Mouse (Mus musculus) ES-E14 (cell line): ENCODE measurements around the gene Cecr2. TPM values are rescaled to one million over a fixed set of nuclear protein-coding genes. Genes with fewer than 3 reads are reported as not detected.

ENCODE experiments used
- DNase-seq: peaks from one replicate; pipeline ENCODE4 v3.0.0-alpha.2; 2013; ENCODE audit warnings: low read depth, low spot score
- H3K27ac ChIP-seq: 2 replicates; pipeline ENCODE4 v1.5.1; 2012; ENCODE audit warnings: low read depth, mild to moderate bottlenecking, low read length, moderate library complexity, mixed read lengths; ENCODE audit not compliant: poor library complexity, insufficient read depth, severe bottlenecking
- H3K36me3 ChIP-seq: 2 replicates; pipeline ENCODE4 v1.6.1; 2012; ENCODE audit warnings: mild to moderate bottlenecking, low read length, moderate library complexity, mixed read lengths; ENCODE audit not compliant: control insufficient read depth, poor library complexity, insufficient read depth, severe bottlenecking
- H3K4me1 ChIP-seq, 2 experiments: fragments of 150-350 bp in 1 of 2; sonication (generic) in 1 of 2; 2 replicates each; pipeline ENCODE4 v1.6.1; 2012; ENCODE audit warnings: low read length in 2 of 2, mild to moderate bottlenecking in 1 of 2, mixed read lengths in 1 of 2; ENCODE audit not compliant: control insufficient read depth in 2 of 2, insufficient read depth in 2 of 2, poor library complexity in 1 of 2
- H3K4me3 ChIP-seq, 2 experiments: fragments of 150-350 bp in 1 of 2; sonication (generic) in 1 of 2; 2 replicates each; pipeline ENCODE4 v1.5.1; 2012; ENCODE audit warnings: low read length in 2 of 2, low read depth in 1 of 2, mild to moderate bottlenecking in 1 of 2, mixed read lengths in 1 of 2; ENCODE audit not compliant: insufficient read depth in 1 of 2, poor library complexity in 1 of 2, severe bottlenecking in 1 of 2
- H3K9ac ChIP-seq: 2 replicates; pipeline ENCODE4 v1.6.1; 2012; ENCODE audit warnings: low read depth, mild to moderate bottlenecking, low read length, mixed read lengths; ENCODE audit not compliant: poor library complexity, insufficient read depth, severe bottlenecking
- H3K9me3 ChIP-seq: fragments of 150-350 bp; sonication (generic); 2 replicates; pipeline ENCODE4 v1.6.1; 2012; ENCODE audit warnings: low read depth, mild to moderate bottlenecking, low read length; ENCODE audit not compliant: control insufficient read depth, insufficient read depth
- CHD2 ChIP-seq: IDR thresholded peaks from 2 replicates; pipeline ENCODE4 v1.6.1; 2014; ENCODE audit warnings: mild to moderate bottlenecking, low read depth, low read length, inconsistent platforms
- HCFC1 ChIP-seq: IDR thresholded peaks from 2 replicates; pipeline ENCODE4 v1.6.1; 2012; ENCODE audit warnings: low read length, inconsistent platforms, borderline replicate concordance; ENCODE audit not compliant: insufficient read depth
- MAFK ChIP-seq: IDR thresholded peaks from 2 replicates; pipeline ENCODE4 v1.6.1; 2014; ENCODE audit warnings: mild to moderate bottlenecking, low read depth, low read length, inconsistent platforms; ENCODE audit not compliant: insufficient read depth
- ZC3H11A ChIP-seq: IDR thresholded peaks from 2 replicates; pipeline ENCODE4 v1.6.1; 2012; ENCODE audit warnings: low read depth, mild to moderate bottlenecking, inconsistent platforms, low read length, borderline replicate concordance
- ZNF384 ChIP-seq: IDR thresholded peaks from 2 replicates; pipeline ENCODE4 v1.6.1; 2012; ENCODE audit warnings: low read depth, low read length, inconsistent platforms
- in situ Hi-C, 2 experiments: fragments of 600-800 bp; cut with MboI; formaldehyde crosslinking; loops; one replicate each; pipeline ENCODE4 v1.15.1; 2025; ENCODE audit warnings: low sequenced_read_pairs in 2 of 2, inconsistent platforms in 1 of 2; ENCODE audit not compliant: unreplicated experiment in 2 of 2
- total RNA-seq: library from RNA; depleted of rRNA; stranded (reverse); fragments of 300-350 nt; gene quantifications from 2 replicates; pipeline ENCODE4 v1.2.3, GENCODE M21; 2012

Gene Cecr2
- total RNA-seq, 1 experiment, result 26.5 TPM

GRCm38 (mm10) chr6:120666761-120667421 is 722 bp downstream of the Cecr2 start:
- in situ Hi-C loops, result no loop called here
- peak overlapping the region; percentile 74 to 93 for H3K4me3 ChIP-seq
- peak overlapping the region; percentile 77 for H3K27ac ChIP-seq
- H3K9ac ChIP-seq, result peak overlapping the region; percentile 84
- DNase-seq, result peak; percentile 25
- TF ChIP-seq HCFC1, result no peak
- TF ChIP-seq CHD2, result no peak
- no peak for TF ChIP-seq MAFK
- no peak for TF ChIP-seq ZC3H11A
- no peak for TF ChIP-seq ZNF384
- H3K36me3 ChIP-seq, result no peaks in the 10 kb centered on the region
- H3K4me1 ChIP-seq, result peaks cover 8% of the 10 kb centered on the region in 2 experiments; a peak in 3 of 4 replicates
- H3K9me3 ChIP-seq, result no peaks in the 10 kb centered on the region

DNA sequence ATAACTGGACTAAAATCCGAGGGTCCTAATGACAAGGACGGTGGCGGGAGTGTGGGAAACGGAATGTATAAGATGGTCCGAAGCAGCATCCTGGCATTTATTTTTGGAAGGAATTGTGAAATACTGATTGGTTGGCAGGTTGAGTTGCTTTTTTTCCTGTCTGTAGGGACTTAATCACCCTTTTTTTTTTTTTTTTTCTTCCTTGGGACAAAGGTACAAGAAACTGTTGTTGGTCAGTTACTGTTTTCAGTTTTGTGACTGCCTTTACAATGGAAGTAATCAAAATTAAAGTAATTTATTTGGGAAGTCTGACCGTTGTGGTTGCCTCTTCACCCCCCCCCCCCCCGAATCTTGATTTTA is 1.2 kb downstream of the Cecr2 start:
- Histone ChIP-seq H3K9me3 (no peaks in the 10 kb centered on the region), H3K4me1 (peaks cover 8% of the 10 kb centered on the region in 2 experiments; a peak in 3 of 4 replicates), H3K27ac (peak overlapping the region; percentile 77; the same call in 1 of the 2 replicates), H3K9ac (peak overlapping the region; percentile 84), H3K36me3 (no peaks in the 10 kb centered on the region), H3K4me3 (peak overlapping the region; percentile 74 to 93)
- TF ChIP-seq ZNF384 (0 out of 2 replicates have a peak, but pooled peaks have one; percentile 31), MAFK (no peak)
- DNase-seq, result no peak
- in situ Hi-C loops, result no loop called here

- Histone ChIP-seq H3K9ac (peak overlapping the region; percentile 29; the same call in 1 of the 2 replicates), H3K9me3 (no peaks in the 10 kb centered on the region), H3K27ac (no peak overlapping the region), H3K4me3 (peak overlapping the region; percentile 74 to 93), H3K36me3 (no peaks in the 10 kb centered on the region), H3K4me1 (peaks cover 8% of the 10 kb centered on the region in 2 experiments; a peak in 3 of 4 replicates)
- TF ChIP-seq ZC3H11A, result no peak
- no peak for TF ChIP-seq MAFK
- TF ChIP-seq CHD2, result no peak
- no peak for TF ChIP-seq HCFC1
- TF ChIP-seq ZNF384, result no peak
- in situ Hi-C loops, result no loop called here
- DNase-seq, result no peak
These were observed 1.7 kb downstream of the Cecr2 start for GRCm38 (mm10) chr6:120667911-120668310.

- Histone ChIP-seq H3K9ac (no peak overlapping the region), H3K36me3 (no peaks in the 10 kb centered on the region), H3K9me3 (no peaks in the 10 kb centered on the region), H3K4me3 (no peak overlapping the region), H3K27ac (no peak overlapping the region), H3K4me1 (peaks cover 12 to 13% of the 10 kb centered on the region in 2 experiments)
- no peak for TF ChIP-seq HCFC1
- TF ChIP-seq ZC3H11A, result no peak
- TF ChIP-seq MAFK, result no peak
- no peak for TF ChIP-seq ZNF384
- no peak for TF ChIP-seq CHD2
- in situ Hi-C loops, result no loop called here
- no peak for DNase-seq
These were observed 8.0 kb downstream of the Cecr2 start for GRCm38 (mm10) chr6:120674121-120674520.

DNA sequence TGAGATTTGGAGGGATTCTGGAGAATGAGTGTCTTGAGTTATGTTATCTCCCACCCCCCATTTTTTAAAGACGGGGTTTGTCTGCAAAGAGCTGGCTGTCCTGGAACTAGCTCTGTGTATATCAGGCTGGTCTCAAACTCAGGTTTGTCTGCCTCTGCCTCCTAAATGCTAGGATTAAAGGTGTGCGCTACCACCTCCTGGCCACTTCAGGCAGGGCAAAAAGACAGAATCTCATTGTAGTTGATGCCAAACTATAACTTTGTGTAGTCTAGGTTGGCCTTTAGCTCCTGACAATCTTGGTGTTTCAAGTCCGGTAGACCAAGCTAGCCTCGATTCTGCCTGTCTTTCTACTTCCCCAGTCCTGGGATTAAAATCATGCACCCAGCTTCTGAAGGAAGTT is 8.7 kb downstream of the Cecr2 start:
- DNase-seq, result no peak
- Histone ChIP-seq H3K27ac (no peak overlapping the region), H3K9me3 (no peaks in the 10 kb centered on the region), H3K4me1 (peaks cover 10 to 13% of the 10 kb centered on the region in 2 experiments), H3K9ac (no peak overlapping the region), H3K4me3 (no peak overlapping the region), H3K36me3 (no peaks in the 10 kb centered on the region)
- no peak for TF ChIP-seq ZC3H11A
- TF ChIP-seq MAFK, result no peak
- no peak for TF ChIP-seq HCFC1
- TF ChIP-seq ZNF384, result no peak
- no peak for TF ChIP-seq CHD2
- in situ Hi-C loops, result no loop called here
